Mouse (Mus musculus) hindbrain, embryonic 15.5 days (tissue): ENCODE data around the gene Cetn4. TPM values are rescaled to one million over a fixed set of nuclear protein-coding genes. Genes with fewer than 3 reads are reported as not detected.

Source experiments
- ATAC-seq: fragments of 200-750 bp; cut with Nextera tagmentation; 2 replicates; pipeline ENCODE4 v1.8.0; 2017; ENCODE audit warnings: low read depth, moderate number of reproducible peaks, moderate TSS enrichment; ENCODE audit not compliant: low FRiP score
- H3K27ac ChIP-seq: fragments of 300-500 bp; sonication (generic); replicated peaks from 2 replicates; pipeline ENCODE4 v1.5.1; 2015; ENCODE audit warnings: mild to moderate bottlenecking, inconsistent platforms
- H3K27me3 ChIP-seq: fragments of 300-500 bp; sonication (generic); 2 replicates; pipeline ENCODE4 v1.6.1; 2015; ENCODE audit warnings: control low read depth, inconsistent platforms
- H3K36me3 ChIP-seq: fragments of 300-500 bp; sonication (generic); 2 replicates; pipeline ENCODE4 v1.6.1; 2015; ENCODE audit warnings: control low read depth, inconsistent platforms
- H3K4me1 ChIP-seq: fragments of 300-500 bp; sonication (generic); replicated peaks from 2 replicates; pipeline ENCODE4 v1.6.1; 2015; ENCODE audit warnings: control low read depth, inconsistent platforms
- H3K4me2 ChIP-seq: fragments of 300-500 bp; sonication (generic); 2 replicates; pipeline ENCODE4 v1.6.1; 2015; ENCODE audit warnings: moderate library complexity, mild to moderate bottlenecking, inconsistent platforms
- H3K4me3 ChIP-seq: fragments of 300-500 bp; sonication (generic); 2 replicates; pipeline ENCODE4 v1.5.1; 2015; ENCODE audit warnings: mild to moderate bottlenecking, inconsistent platforms
- H3K9ac ChIP-seq: fragments of 300-500 bp; sonication (generic); 2 replicates; pipeline ENCODE4 v1.6.1; 2015; ENCODE audit warnings: inconsistent platforms
- H3K9me3 ChIP-seq: fragments of 300-500 bp; sonication (generic); 2 replicates; pipeline ENCODE4 v1.6.1; 2016; ENCODE audit warnings: control low read depth, inconsistent platforms
- WGBS: fragments of 180-500 bp; shearing (Covaris S2); methylation state at CpG from one replicate; pipeline ENCODE4 v1.1.7; 2015; 5-methylcytosine and 5-hydroxymethylcytosine counted together
- polyA plus RNA-seq: library from polyadenylated mRNA; unstranded; fragments of >200 nt; fragmentation: Nextera tagmentation; extraction: Ambion mirVana; gene quantifications from 2 replicates; pipeline ENCODE4 v1.2.1, GENCODE M21; 2015

Gene Cetn4
- polyA plus RNA-seq, 1 experiment from 2014 or later = 2.5 TPM

GRCm38 (mm10) chr3:37329963-37330362 lies 17.5 kb upstream of the Cetn4 start:
- WGBS = 95% methylated on average over 1 of the region's 1 CpGs
- H3K4me2 ChIP-seq = no peak overlapping the region
- H3K9ac ChIP-seq = no peak overlapping the region
- no peak overlapping the region for H3K4me3 ChIP-seq
- no peaks in the 10 kb centered on the region for H3K36me3 ChIP-seq
- no peak overlapping the region for H3K27ac ChIP-seq
- ATAC-seq = no peak
- H3K4me1 ChIP-seq = no peaks in the 10 kb centered on the region
- H3K9me3 ChIP-seq = no peaks in the 10 kb centered on the region
- H3K27me3 ChIP-seq = no peaks in the 10 kb centered on the region

GRCm38 (mm10) chr3:37328489-37328888 lies 16.0 kb upstream of the Cetn4 start:
- ATAC-seq = no peak
- Histone ChIP-seq H3K36me3 (no peaks in the 10 kb centered on the region), H3K9ac (no peak overlapping the region), H3K4me2 (no peak overlapping the region), H3K4me3 (no peak overlapping the region), H3K27ac (no peak overlapping the region), H3K9me3 (no peaks in the 10 kb centered on the region), H3K27me3 (no peaks in the 10 kb centered on the region), H3K4me1 (no peaks in the 10 kb centered on the region)
- whole genome bisulfite sequencing = 76% methylated on average over 2 of the region's 2 CpGs

- WGBS = 89% methylated on average over 3 of the region's 3 CpGs
Measured at GRCm38 (mm10) chr3:37326627-37327026, 14.1 kb upstream of the Cetn4 start.

GRCm38 (mm10) chr3:37325317-37326112 lies 13.0 kb upstream of the Cetn4 start:
- H3K27me3 ChIP-seq = no peaks in the 10 kb centered on the region
- no peak overlapping the region for H3K4me2 ChIP-seq
- H3K4me3 ChIP-seq = no peak overlapping the region
- H3K36me3 ChIP-seq = no peaks in the 10 kb centered on the region
- H3K27ac ChIP-seq = no peak overlapping the region
- no peaks in the 10 kb centered on the region for H3K4me1 ChIP-seq
- no peak overlapping the region for H3K9ac ChIP-seq
- 94% methylated on average over 5 of the region's 5 CpGs for WGBS
- ATAC-seq = no peak
- H3K9me3 ChIP-seq = no peaks in the 10 kb centered on the region

More at GRCm38 (mm10) chr3:37326627-37327026, 14.1 kb upstream of the Cetn4 start:
- Histone ChIP-seq H3K4me3 (no peak overlapping the region), H3K27ac (no peak overlapping the region), H3K4me2 (no peak overlapping the region), H3K9ac (no peak overlapping the region), H3K9me3 (no peaks in the 10 kb centered on the region), H3K36me3 (no peaks in the 10 kb centered on the region), H3K4me1 (no peaks in the 10 kb centered on the region), H3K27me3 (no peaks in the 10 kb centered on the region)
- no peak for ATAC-seq

GRCm38 (mm10) chr3:37324310-37324709 lies 11.8 kb upstream of the Cetn4 start:
- Histone ChIP-seq H3K4me2 (no peak overlapping the region), H3K36me3 (0 out of 2 replicates have a peak, but pooled peaks cover 4% of the 10 kb centered on the region), H3K4me3 (no peak overlapping the region), H3K4me1 (no peaks in the 10 kb centered on the region), H3K27me3 (no peaks in the 10 kb centered on the region), H3K9me3 (no peaks in the 10 kb centered on the region), H3K27ac (no peak overlapping the region), H3K9ac (no peak overlapping the region)
- 60% methylated on average over 3 of the region's 3 CpGs for WGBS
- no peak for ATAC-seq

GRCm38 (mm10) chr3:37316233-37316632 lies 3.7 kb upstream of the Cetn4 start:
- Histone ChIP-seq H3K36me3 (0 out of 2 replicates have a peak, but pooled peaks cover 4% of the 10 kb centered on the region), H3K9me3 (no peaks in the 10 kb centered on the region), H3K4me2 (no peak overlapping the region), H3K9ac (no peak overlapping the region), H3K27me3 (no peaks in the 10 kb centered on the region), H3K4me3 (no peak overlapping the region), H3K27ac (no peak overlapping the region), H3K4me1 (peaks cover 16% of the 10 kb centered on the region; the same call in 1 of the 2 replicates)
- WGBS = 100% methylated on average over 1 of the region's 1 CpGs
- no peak for ATAC-seq

- Histone ChIP-seq H3K4me1 (peaks cover 16% of the 10 kb centered on the region; the same call in 1 of the 2 replicates), H3K4me3 (peak overlapping the region; percentile 91), H3K27ac (no peak overlapping the region), H3K27me3 (no peaks in the 10 kb centered on the region), H3K4me2 (peak overlapping the region; percentile 67), H3K9me3 (no peaks in the 10 kb centered on the region), H3K36me3 (no peaks in the 10 kb centered on the region), H3K9ac (no peak overlapping the region)
- no peak for ATAC-seq
- WGBS = 26% methylated on average over 1 of the region's 1 CpGs
Measured at GRCm38 (mm10) chr3:37313371-37313770, 863 bp upstream of the Cetn4 start.

GRCm38 (mm10) chr3:37311897-37312369 lies 575 bp downstream of the Cetn4 start:
- ATAC-seq = no peak
- H3K4me3 ChIP-seq = peak overlapping the region; percentile 91
- peak overlapping the region; percentile 67 for H3K4me2 ChIP-seq
- peak overlapping the region; percentile 78 for H3K9ac ChIP-seq
- peaks cover 16% of the 10 kb centered on the region; the same call in 1 of the 2 replicates for H3K4me1 ChIP-seq
- H3K27ac ChIP-seq = peak overlapping the region; percentile 81
- no peaks in the 10 kb centered on the region for H3K27me3 ChIP-seq
- H3K36me3 ChIP-seq = no peaks in the 10 kb centered on the region
- no peaks in the 10 kb centered on the region for H3K9me3 ChIP-seq
- 4% methylated on average over 10 of the region's 10 CpGs for WGBS

- no peaks in the 10 kb centered on the region for H3K4me1 ChIP-seq
- WGBS = 79% methylated on average over 8 of the region's 8 CpGs
- H3K4me3 ChIP-seq = no peak overlapping the region
- H3K27me3 ChIP-seq = no peaks in the 10 kb centered on the region
- no peak overlapping the region for H3K9ac ChIP-seq
- H3K27ac ChIP-seq = no peak overlapping the region
- no peaks in the 10 kb centered on the region for H3K36me3 ChIP-seq
- ATAC-seq = no peak
- no peak overlapping the region for H3K4me2 ChIP-seq
- H3K9me3 ChIP-seq = no peaks in the 10 kb centered on the region
Measured at GRCm38 (mm10) chr3:37303392-37304139, 8.9 kb downstream of the Cetn4 start.

- H3K9me3 ChIP-seq = no peaks in the 10 kb centered on the region
- no peaks in the 10 kb centered on the region for H3K4me1 ChIP-seq
- WGBS = 47% methylated on average over 12 of the region's 12 CpGs
- H3K36me3 ChIP-seq = no peaks in the 10 kb centered on the region
- no peak overlapping the region for H3K4me3 ChIP-seq
- no peaks in the 10 kb centered on the region for H3K27me3 ChIP-seq
- H3K9ac ChIP-seq = no peak overlapping the region
- no peak overlapping the region for H3K4me2 ChIP-seq
- H3K27ac ChIP-seq = no peak overlapping the region
- no peak for ATAC-seq
Measured at GRCm38 (mm10) chr3:37302685-37303084, 9.8 kb downstream of the Cetn4 start.

GRCm38 (mm10) chr3:37299470-37299869 lies 13.0 kb downstream of the Cetn4 start:
- no peaks in the 10 kb centered on the region for H3K27me3 ChIP-seq
- no peaks in the 10 kb centered on the region for H3K9me3 ChIP-seq
- ATAC-seq = no peak
- H3K4me2 ChIP-seq = no peak overlapping the region
- H3K36me3 ChIP-seq = no peaks in the 10 kb centered on the region
- H3K4me3 ChIP-seq = no peak overlapping the region
- WGBS = 74% methylated on average over 3 of the region's 3 CpGs
- H3K27ac ChIP-seq = no peak overlapping the region
- no peak overlapping the region for H3K9ac ChIP-seq
- no peaks in the 10 kb centered on the region for H3K4me1 ChIP-seq

- Histone ChIP-seq H3K9ac (no peak overlapping the region), H3K27me3 (no peaks in the 10 kb centered on the region), H3K36me3 (no peaks in the 10 kb centered on the region), H3K4me1 (no peaks in the 10 kb centered on the region), H3K27ac (no peak overlapping the region), H3K9me3 (no peaks in the 10 kb centered on the region), H3K4me2 (no peak overlapping the region), H3K4me3 (no peak overlapping the region)
- WGBS = 84% methylated on average over 2 of the region's 2 CpGs
- ATAC-seq = no peak
Measured at GRCm38 (mm10) chr3:37292654-37293053, 19.9 kb downstream of the Cetn4 start.
